Mouse (Mus musculus): ENCODE measurements around the gene Elf2.
"Not testable (repeated sequence)": the region's sequence is repeated elsewhere in the genome, so short reads cannot be mapped to it uniquely, and the experiment has no call there.

The Elf2 gene

GRCm38 (mm10) chr3:51359558-51360307 lies 19.3 kb upstream of the Elf2 start:
- DNase-seq (ENCODE audit: low spot score) = no peak

DNA sequence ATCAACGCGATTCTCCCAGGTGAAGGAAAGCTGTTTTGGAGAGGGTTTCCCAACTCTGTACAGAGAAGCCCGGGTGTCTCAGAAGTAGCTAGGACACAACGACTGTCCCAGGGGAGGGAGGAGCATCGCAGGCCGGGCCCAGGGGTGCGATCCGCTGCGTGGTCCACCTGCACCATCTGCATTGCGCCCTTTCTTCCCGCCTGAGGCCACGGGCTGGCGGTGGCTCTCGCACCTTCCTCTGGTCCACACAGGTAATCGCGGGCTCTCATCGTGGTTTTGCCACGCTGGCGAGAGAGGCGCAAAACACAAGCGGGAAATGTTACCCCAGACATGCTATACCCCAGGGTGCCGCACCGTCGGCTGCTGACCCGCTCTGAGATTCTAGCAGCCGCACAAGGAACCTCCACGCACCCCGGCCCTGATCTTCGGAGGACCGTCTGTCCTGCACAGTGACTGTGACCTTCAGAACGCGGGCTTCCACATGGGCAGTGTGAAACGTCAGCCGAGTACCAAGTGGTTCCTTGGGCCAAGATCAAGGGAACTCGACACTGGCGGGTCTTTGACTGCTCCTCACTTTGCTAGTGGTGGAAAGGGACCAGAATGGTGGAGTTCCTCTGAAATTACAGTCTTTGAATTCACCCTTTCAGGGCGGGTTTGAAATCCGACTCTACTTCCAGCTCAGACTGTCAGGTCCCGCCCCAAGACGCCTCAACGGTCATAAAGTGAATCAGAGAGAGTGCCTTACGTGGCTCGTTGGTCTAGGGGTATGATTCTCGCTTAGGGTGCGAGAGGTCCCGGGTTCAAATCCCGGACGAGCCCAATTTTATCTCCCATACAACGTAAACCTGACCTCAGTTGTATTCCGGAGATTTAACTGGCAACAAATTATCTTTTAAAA lies 18.4 kb upstream of the Elf2 start:
- no peak for DNase-seq (ENCODE audit: low spot score)

GRCm38 (mm10) chr3:51358181-51358580 lies 17.7 kb upstream of the Elf2 start:
- DNase-seq (ENCODE audit: low spot score) = no peak

DNA sequence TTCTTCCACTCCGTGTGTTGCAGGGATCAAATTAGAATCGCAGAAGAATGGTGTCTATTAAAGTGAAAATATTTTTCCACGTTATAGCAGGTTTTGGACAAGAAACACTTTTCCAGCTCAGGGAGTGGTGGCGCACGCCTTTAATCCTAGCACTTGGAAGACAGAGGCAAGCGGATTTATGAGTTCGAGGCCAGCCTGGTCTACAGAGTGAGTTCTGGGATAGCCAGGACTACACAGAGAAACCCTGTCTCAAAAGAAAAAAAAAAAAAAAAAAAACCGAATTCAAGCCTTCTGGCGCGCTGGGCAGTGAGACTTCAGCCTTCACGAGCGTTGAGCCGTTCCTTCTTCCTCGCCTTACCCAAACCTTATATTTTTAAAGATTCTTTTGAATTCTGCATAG lies 17.2 kb upstream of the Elf2 start:
- no peak for DNase-seq (ENCODE audit: low spot score)

DNA sequence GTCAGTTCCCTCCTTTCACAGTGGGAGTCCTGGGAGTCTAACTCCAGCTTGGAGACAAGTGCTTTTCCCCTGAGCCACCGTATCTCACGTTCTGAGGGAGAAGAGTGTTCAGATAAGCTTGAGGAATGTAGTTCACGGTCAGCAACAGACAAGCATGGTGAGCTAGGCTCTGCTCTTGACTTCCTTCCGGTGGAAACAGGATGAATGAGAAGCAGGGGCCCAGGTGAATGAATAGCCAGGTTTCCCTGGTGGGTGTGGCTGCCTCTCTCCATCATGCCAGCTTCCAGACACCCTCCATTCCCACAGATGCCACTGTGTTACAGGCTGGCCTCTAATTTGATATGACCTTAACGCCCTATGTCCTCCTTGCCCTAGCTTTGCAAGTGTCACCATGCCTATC lies 16.6 kb upstream of the Elf2 start:
- no peak for DNase-seq (ENCODE audit: low spot score)

DNA sequence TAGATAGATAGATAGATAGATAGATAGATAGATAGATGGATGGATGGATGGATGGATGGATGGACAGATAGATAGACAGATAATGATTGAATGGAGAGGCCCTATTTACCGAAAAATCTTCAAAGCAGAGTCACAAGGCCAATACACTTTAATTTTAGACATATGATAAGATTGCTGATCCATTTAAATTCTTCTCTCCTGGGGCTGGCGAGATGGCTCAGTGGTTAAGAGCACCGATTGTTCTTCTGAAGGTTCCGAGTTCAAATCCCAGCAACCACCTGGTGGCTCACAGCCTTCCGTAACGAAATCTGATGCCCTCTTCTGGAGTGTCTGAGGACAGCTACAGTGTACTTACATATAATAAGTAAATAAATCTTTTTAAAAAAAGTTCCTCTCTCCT lies 14.5 kb upstream of the Elf2 start:
- DNase-seq (ENCODE audit: low spot score) = not testable (repeated sequence)

- no peak for DNase-seq (ENCODE audit: low spot score)
Observed at GRCm38 (mm10) chr3:51354034-51354427, 13.6 kb upstream of the Elf2 start.

GRCm38 (mm10) chr3:51353325-51354033 lies 13.0 kb upstream of the Elf2 start:
- DNase-seq (ENCODE audit: low spot score) = no peak

DNA sequence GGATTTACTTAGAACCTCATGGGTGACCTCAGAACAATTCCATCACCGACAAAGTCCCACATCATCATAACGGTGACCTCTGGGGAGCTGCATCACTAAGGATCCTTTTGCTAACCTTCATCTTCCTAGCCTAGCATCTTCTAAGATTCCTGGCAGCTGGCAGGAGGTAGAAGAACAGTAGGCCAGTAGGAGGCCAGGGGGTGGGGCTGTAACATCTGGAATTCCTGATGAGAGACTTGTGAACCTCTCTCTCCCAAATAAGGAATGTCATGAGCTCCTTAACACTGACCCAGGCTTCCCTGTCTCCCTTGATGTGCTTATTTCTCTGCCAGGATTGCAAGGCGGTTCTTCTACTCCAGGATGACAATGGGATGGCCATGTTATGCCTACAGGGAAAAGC lies 10.3 kb upstream of the Elf2 start:
- DNase-seq (ENCODE audit: low spot score) = no peak

GRCm38 (mm10) chr3:51348646-51349238 lies 8.3 kb upstream of the Elf2 start:
- peak; percentile 74 for DNase-seq (ENCODE audit: low spot score)

DNA sequence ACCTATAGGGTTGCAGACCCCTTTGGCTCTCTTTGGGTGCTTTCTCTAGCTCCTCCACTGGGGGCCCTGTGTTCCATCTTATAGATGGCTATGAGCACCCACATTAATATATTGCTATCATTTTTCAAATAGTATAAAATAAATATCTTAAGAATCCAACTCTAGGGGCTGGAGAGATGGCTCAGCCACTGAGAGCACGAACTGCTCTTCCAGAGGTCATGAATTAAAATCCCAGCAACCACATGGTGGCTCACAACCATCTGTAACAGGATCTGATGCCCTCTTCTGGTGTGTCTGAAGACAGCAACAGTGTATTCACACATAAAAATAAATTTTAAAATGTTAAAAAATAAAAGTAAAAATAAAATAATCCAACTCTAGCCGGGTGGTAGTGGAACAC lies 4.6 kb upstream of the Elf2 start:
- DNase-seq (ENCODE audit: low spot score) = not testable (repeated sequence)

DNA sequence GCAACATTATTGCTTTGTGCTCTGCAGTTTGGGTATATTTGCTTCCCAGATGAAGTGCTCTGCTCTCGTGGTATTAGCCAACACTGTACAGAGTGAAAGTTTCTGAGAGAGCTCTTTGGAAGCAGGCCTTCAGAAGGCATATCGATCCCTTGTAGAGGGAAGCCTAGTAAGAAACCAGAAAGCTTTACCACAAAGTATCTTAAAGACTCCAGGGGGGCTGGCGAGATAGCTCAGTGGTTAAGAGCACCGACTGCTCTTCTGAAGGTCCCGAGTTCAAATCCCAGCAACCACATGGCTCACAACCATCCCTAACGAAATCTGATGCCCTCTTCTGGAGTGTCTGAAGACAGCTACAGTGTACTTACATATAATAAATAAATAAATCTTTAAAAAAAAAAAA lies 3.7 kb upstream of the Elf2 start:
- DNase-seq (ENCODE audit: low spot score) = not testable (repeated sequence)

DNA sequence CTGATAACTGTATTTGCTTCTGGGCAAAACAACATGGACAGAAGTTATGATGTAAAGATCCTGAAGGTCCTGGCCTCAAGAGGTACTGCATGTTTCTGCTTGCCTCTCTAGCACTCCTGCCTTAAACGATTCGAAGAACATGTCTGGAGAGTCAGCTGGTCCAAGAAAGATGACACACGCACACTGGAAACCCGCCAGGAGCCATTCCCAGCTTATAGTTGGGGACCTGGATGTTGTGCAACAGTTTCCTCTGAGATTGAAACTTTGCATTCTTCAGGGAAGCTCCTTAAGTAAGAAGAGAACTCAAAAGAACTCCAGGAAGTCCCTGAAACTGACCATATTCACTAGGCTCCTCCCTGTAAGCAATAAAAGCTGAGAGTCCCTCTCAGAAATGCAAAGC lies 2.8 kb upstream of the Elf2 start:
- no peak for DNase-seq (ENCODE audit: low spot score)

GRCm38 (mm10) chr3:51342152-51342551 lies 1.7 kb upstream of the Elf2 start:
- DNase-seq (ENCODE audit: low spot score) = no peak

DNA sequence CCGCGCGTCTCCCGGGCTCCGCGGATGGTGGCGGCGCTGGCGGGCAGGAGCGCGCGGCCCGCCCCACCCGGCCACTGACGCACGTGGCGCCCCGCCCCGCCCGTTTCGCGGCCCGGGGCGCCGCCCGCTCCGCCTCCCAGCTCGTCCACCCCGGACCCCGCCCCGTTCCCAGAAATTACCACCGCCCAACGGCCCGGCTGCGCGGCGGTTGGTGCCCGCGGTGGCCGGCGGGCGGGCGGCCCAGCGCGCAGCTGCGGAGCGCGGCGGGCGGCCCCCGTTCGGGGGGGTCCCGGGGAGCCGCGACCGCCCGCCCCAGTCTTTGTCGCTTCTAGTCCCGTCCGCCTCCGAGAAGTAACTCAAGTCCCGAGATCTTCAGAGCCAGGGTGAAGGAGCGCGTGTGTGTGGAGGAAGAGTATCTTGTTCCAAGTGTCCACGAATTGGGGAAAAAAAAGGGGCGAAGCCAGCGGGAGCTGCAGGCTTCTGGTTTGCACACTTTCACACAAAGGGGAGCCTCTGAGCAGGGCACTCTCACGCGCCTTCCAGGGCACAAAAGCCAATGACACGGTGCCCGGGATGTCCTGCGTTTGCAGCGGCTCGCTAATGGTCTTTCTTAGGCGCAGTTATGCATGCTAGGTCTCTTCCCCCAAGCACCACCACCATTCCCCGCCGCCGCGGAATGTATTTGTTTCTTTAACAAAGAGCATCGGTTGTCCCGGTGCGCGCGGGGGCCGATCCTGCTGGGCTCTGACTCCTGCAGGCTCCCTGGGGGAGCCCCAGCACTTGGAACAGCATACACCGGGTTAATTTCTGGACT lies 1.0 kb upstream of the Elf2 start:
- peak; percentile 88 for DNase-seq (ENCODE audit: low spot score)

DNA sequence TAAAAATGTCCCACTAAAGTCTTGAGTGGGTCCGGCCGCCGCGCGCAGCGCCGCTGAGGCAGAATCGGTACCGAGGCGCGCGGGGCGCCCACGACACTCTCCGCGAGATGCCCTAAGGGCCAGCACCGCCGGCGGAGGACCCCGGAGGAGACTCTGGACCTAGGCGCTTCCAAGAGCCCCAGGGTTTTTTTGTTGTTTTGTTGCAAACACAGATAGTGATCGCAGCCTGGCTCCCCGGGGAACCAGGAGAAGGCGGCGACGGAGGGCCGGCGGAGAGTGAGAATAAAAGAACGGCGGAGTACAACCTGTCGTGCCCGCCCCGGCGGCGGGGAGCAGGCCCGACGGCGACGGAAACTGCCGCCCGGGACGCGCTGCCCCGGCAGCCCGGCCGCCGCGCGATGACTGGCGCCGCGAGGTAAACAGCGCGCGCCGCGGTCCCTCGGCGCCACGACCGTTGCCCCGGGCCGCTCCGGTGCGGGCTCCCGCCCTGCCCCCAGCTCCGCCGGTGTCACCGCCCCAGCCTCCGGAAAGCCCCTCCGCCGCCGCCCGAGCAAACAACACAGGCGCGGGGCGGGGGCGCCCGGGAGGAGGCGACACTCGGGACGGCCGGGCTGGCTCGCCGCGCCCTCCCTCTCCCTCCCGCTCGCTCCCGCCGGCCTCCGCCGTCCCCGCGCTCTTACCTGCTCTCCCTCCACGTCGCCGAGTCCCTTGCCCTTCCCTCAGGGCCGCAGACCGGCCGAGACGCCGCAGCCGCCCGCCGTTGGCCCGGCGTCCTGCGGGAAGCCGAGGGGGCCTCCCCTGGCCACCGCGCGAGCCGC lies 520 bp downstream of the Elf2 start:
- DNase-seq (ENCODE audit: low spot score) = no peak

GRCm38 (mm10) chr3:51339378-51339733 lies 1.1 kb downstream of the Elf2 start:
- DNase-seq (ENCODE audit: low spot score) = no peak

- DNase-seq (ENCODE audit: low spot score) = no peak
Observed at GRCm38 (mm10) chr3:51335378-51335777, 5.1 kb downstream of the Elf2 start.

DNA sequence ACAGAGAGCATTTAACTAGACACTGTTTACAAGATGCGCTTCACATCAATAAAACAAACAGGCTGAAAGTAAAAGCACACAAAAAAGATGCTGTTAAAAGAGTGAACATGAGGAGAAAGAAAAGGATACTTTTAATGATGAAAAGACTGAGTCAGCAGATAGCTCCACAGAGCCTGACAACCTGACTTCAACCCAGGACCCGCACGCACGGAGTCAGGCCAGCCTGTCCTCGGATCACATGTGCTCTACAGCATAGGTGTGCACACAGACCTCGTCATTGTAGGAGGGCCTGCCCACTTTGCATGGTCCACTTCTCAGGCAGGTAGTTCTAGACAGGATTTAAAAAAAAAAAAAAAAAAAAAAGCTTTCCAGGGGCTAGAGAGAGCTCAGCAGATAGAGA lies 6.5 kb downstream of the Elf2 start:
- no peak for DNase-seq (ENCODE audit: low spot score)

GRCm38 (mm10) chr3:51333234-51333889 lies 7.1 kb downstream of the Elf2 start:
- no peak for DNase-seq (ENCODE audit: low spot score)
